Mouse (Mus musculus): ENCODE results near the gene Csnk2b.

- no peak for TF ChIP-seq CTCF (IDR thresholded peaks at IDR 0.05; ENCODE audit: borderline replicate concordance, control insufficient read depth, extremely low read depth, insufficient read depth, low read length, poor library complexity)
- no peak for TF ChIP-seq POLR2A (IDR thresholded peaks at IDR 0.05; ENCODE audit: control insufficient read depth, extremely low read depth, insufficient read depth, low read length, poor library complexity)
These were observed 30.3 kb upstream of the Csnk2b start for GRCm38 (mm10) chr17:35152121-35152520.
